9 mouse cellular contexts compared by ENCODE assay signal in genomic region chr3:137340938-137341337, GRCm38 (mm10). TPM values are rescaled to one million over a fixed set of nuclear protein-coding genes. Genes with fewer than 3 reads are reported as not detected.
DNase-seq lines count a peak whose midpoint lies in the region; ATAC-seq and TF ChIP-seq lines count a peak whose summit lies in the region.
"Had no signal": no experiment of that assay in that cellular context is flagged by ENCODE, and none has a peak within 500 bp of the region (broad histone marks: within the 10 kb centered on the region; RNA-seq: fewer than 3 reads in every experiment).

TSS of gene Emcn (plus strand) at chr3:137341067.

- intact Hi-C loops in heart, adult 2 months (cut with DNase I) = loop anchor here (2.0 to 5.0 kb wide), 5 partner anchors 18 to 190 kb away; no protein-coding TSS in a partner anchor

- H3K79me2 ChIP-seq in heart, adult 2 months (replicated peaks; ENCODE audit: control insufficient read depth, insufficient read depth, low read length) = no peaks in the 10 kb centered on the region

- no peak within 1 kb of the TSS for H3K4me3 ChIP-seq in midbrain, embryonic 11.5 days (ENCODE audit: low read depth, low read length)
- H3K4me3 ChIP-seq in midbrain, embryonic 15.5 days = no peak within 1 kb of the TSS
- peak within 1 kb of the TSS; percentile 40 for H3K4me3 ChIP-seq in heart, adult 2 months
- no peak within 1 kb of the TSS for H3K4me3 ChIP-seq in intestine, postnatal 0 days (ENCODE audit: low read depth, low read length)
- no peak within 1 kb of the TSS for H3K4me3 ChIP-seq in neural tube, embryonic 15.5 days (replicated peaks)
- no peak within 1 kb of the TSS for H3K4me3 ChIP-seq in thymus, adult 2 months (ENCODE audit: control insufficient read depth, insufficient read depth, low read length)

- peak; percentile 86 for TF ChIP-seq POLR2A in heart, adult 2 months (IDR thresholded peaks at IDR 0.05; ENCODE audit: insufficient read depth, low read depth, low read length)
- no peak for TF ChIP-seq POLR2A in thymus, adult 2 months (IDR thresholded peaks at IDR 0.05; ENCODE audit: control insufficient read depth, extremely low read depth, insufficient read depth, low read length, poor library complexity)

- no peak within 1 kb of the TSS for H3K9ac ChIP-seq in midbrain, embryonic 11.5 days (ENCODE audit: low read length)
- no peak within 1 kb of the TSS for H3K9ac ChIP-seq in midbrain, embryonic 15.5 days
- H3K9ac ChIP-seq in heart, adult 2 months (ENCODE audit: low read depth, low read length) = peak within 1 kb of the TSS; percentile 61
- H3K9ac ChIP-seq in intestine, postnatal 0 days (ENCODE audit: low read depth, low read length) = no peak within 1 kb of the TSS
- H3K9ac ChIP-seq in neural tube, embryonic 15.5 days (replicated peaks) = no peak within 1 kb of the TSS

- ATAC-seq in midbrain, embryonic 11.5 days (ENCODE audit: low FRiP score) = no peak
- no peak for ATAC-seq in midbrain, embryonic 15.5 days (replicated peaks)
- ATAC-seq in intestine, postnatal 0 days = no peak
- ATAC-seq in neural tube, embryonic 15.5 days (ENCODE audit: low FRiP score) = no peak
- no peak for ATAC-seq in CD4-positive, CD25-positive, alpha-beta regulatory T cell, adult 4 months

- WGBS in midbrain, embryonic 11.5 days = 64% methylated on average over 8 of the region's 8 CpGs
- 71% methylated on average over 8 of the region's 8 CpGs for WGBS in midbrain, embryonic 15.5 days
- WGBS in heart, adult 2 months = 20% methylated on average over 8 of the region's 8 CpGs
- 56% methylated on average over 8 of the region's 8 CpGs for WGBS in intestine, postnatal 0 days
- WGBS in neural tube, embryonic 15.5 days = 65% methylated on average over 8 of the region's 8 CpGs
- WGBS in thymus, adult 2 months = 39% methylated on average over 8 of the region's 8 CpGs

- H3K27me3 ChIP-seq in midbrain, embryonic 11.5 days (ENCODE audit: control insufficient read depth, insufficient read depth, low read length) = no peaks in the 10 kb centered on the region
- H3K27me3 ChIP-seq in midbrain, embryonic 15.5 days (replicated peaks) = no peaks in the 10 kb centered on the region
- no peaks in the 10 kb centered on the region for H3K27me3 ChIP-seq in heart, adult 2 months (ENCODE audit: control insufficient read depth, insufficient read depth, low read length)
- H3K27me3 ChIP-seq in intestine, postnatal 0 days (replicated peaks; ENCODE audit: control insufficient read depth, insufficient read depth, low read length) = no peaks in the 10 kb centered on the region
- no peaks in the 10 kb centered on the region for H3K27me3 ChIP-seq in neural tube, embryonic 15.5 days (replicated peaks)
- no peaks in the 10 kb centered on the region for H3K27me3 ChIP-seq in thymus, adult 2 months (ENCODE audit: control insufficient read depth, insufficient read depth, low read length)

- no peaks in the 10 kb centered on the region for H3K4me1 ChIP-seq in midbrain, embryonic 11.5 days (ENCODE audit: control insufficient read depth, insufficient read depth, low read length)
- H3K4me1 ChIP-seq in midbrain, embryonic 15.5 days = no peaks in the 10 kb centered on the region
- no peaks in the 10 kb centered on the region; the same call in 1 of the 2 replicates for H3K4me1 ChIP-seq in heart, adult 2 months (ENCODE audit: control insufficient read depth, insufficient read depth, low read length)
- no peaks in the 10 kb centered on the region for H3K4me1 ChIP-seq in intestine, postnatal 0 days (replicated peaks; ENCODE audit: control insufficient read depth, insufficient read depth, low read length)
- no peaks in the 10 kb centered on the region for H3K4me1 ChIP-seq in neural tube, embryonic 15.5 days
- no peaks in the 10 kb centered on the region for H3K4me1 ChIP-seq in thymus, adult 2 months (replicated peaks; ENCODE audit: control insufficient read depth, insufficient read depth, low read length)

- TF ChIP-seq CTCF in heart, adult 2 months (IDR thresholded peaks at IDR 0.05) = no peak
- TF ChIP-seq CTCF in intestine, postnatal 0 days (IDR thresholded peaks at IDR 0.05; ENCODE audit: low read depth) = no peak
- TF ChIP-seq CTCF in thymus, adult 2 months (IDR thresholded peaks at IDR 0.05; ENCODE audit: borderline replicate concordance, control insufficient read depth, extremely low read depth, insufficient read depth, low read length, poor library complexity) = no peak

- no peak within 1 kb of the TSS for H3K4me2 ChIP-seq in midbrain, embryonic 11.5 days
- H3K4me2 ChIP-seq in midbrain, embryonic 15.5 days = no peak within 1 kb of the TSS
- no peak within 1 kb of the TSS; the same call in 1 of the 2 replicates for H3K4me2 ChIP-seq in intestine, postnatal 0 days (replicated peaks; ENCODE audit: low read depth)
- H3K4me2 ChIP-seq in neural tube, embryonic 15.5 days = no peak within 1 kb of the TSS

- no peaks in the 10 kb centered on the region for H3K9me3 ChIP-seq in midbrain, embryonic 11.5 days (ENCODE audit: control insufficient read depth, low read length)
- H3K9me3 ChIP-seq in midbrain, embryonic 15.5 days = no peaks in the 10 kb centered on the region
- H3K9me3 ChIP-seq in intestine, postnatal 0 days (ENCODE audit: control insufficient read depth) = no peaks in the 10 kb centered on the region
- H3K9me3 ChIP-seq in neural tube, embryonic 15.5 days (replicated peaks) = no peaks in the 10 kb centered on the region

- no peak for DNase-seq in midbrain, embryonic 11.5 days (ENCODE audit: low spot score, missing footprints)
- DNase-seq in heart, adult 2 months = peak; percentile 48 to 54
- no peak for DNase-seq in thymus, adult 2 months
- DNase-seq in right cerebral cortex, postnatal 25 days = no peak

- H3K27ac ChIP-seq in midbrain, embryonic 11.5 days (ENCODE audit: low read depth, low read length) = no peak within 1 kb of the TSS
- H3K27ac ChIP-seq in midbrain, embryonic 15.5 days = no peak within 1 kb of the TSS
- peak within 1 kb of the TSS; percentile 91 for H3K27ac ChIP-seq in heart, adult 2 months
- H3K27ac ChIP-seq in intestine, postnatal 0 days (ENCODE audit: low read depth, low read length) = no peak within 1 kb of the TSS
- H3K27ac ChIP-seq in neural tube, embryonic 15.5 days (replicated peaks) = no peak within 1 kb of the TSS
- no peak within 1 kb of the TSS for H3K27ac ChIP-seq in thymus, adult 2 months (ENCODE audit: control insufficient read depth, insufficient read depth, low read length)
- H3K27ac ChIP-seq: macrophage had no signal

- H3K36me3 ChIP-seq in midbrain, embryonic 11.5 days (ENCODE audit: control insufficient read depth, insufficient read depth, low read length) = no peaks in the 10 kb centered on the region
- no peaks in the 10 kb centered on the region for H3K36me3 ChIP-seq in midbrain, embryonic 15.5 days (replicated peaks)
- H3K36me3 ChIP-seq in heart, adult 2 months (ENCODE audit: control insufficient read depth, insufficient read depth, low read length) = peaks cover 6% of the 10 kb centered on the region
- H3K36me3 ChIP-seq in intestine, postnatal 0 days (ENCODE audit: control insufficient read depth, insufficient read depth) = no peaks in the 10 kb centered on the region
- no peaks in the 10 kb centered on the region for H3K36me3 ChIP-seq in neural tube, embryonic 15.5 days
- no peaks in the 10 kb centered on the region for H3K36me3 ChIP-seq in thymus, adult 2 months (ENCODE audit: control insufficient read depth, insufficient read depth, low read length)

- TF ChIP-seq EP300 in heart, adult 2 months (IDR thresholded peaks at IDR 0.05; ENCODE audit: insufficient read depth, low read depth, low read length) = 0 out of 2 replicates have a peak, but pooled peaks have one; percentile 42

RNA-seq across cellular contexts. Expression of gene Emcn, which starts in this region (rescaled TPM):
- polyA plus RNA-seq in midbrain, embryonic 11.5 days (2014; fragmentation: Nextera tagmentation; extraction: Ambion mirVana) = 25.4 and 27.5 TPM in 2 replicates
- polyA plus RNA-seq in midbrain, embryonic 15.5 days (2015; fragmentation: Nextera tagmentation; extraction: Ambion mirVana) = 7.5 and 8.7 TPM in 2 replicates
- 10 to 100 TPM; 47.6 to 59.4 TPM for total RNA-seq in heart, adult 2 months (2021)
- polyA plus RNA-seq in heart, adult 2 months (2012; rRNA removed) = 44.1 and 87.6 TPM in 2 replicates
- polyA plus RNA-seq in intestine, postnatal 0 days (2015; fragmentation: Nextera tagmentation; extraction: Ambion mirVana) = 21.4 and 21.5 TPM in 2 replicates
- polyA plus RNA-seq in neural tube, embryonic 15.5 days (2015; fragmentation: Nextera tagmentation; extraction: Ambion mirVana) = 13.9 and 20.7 TPM in 2 replicates
- polyA plus RNA-seq in CD4-positive, CD25-positive, alpha-beta regulatory T cell, adult 4 months (2017; shearing (Covaris generic)) = not detected
- polyA plus RNA-seq in thymus, adult 2 months (2012; rRNA removed) = 2.4 and 4.2 TPM in 2 replicates
- polyA plus RNA-seq: macrophage had no signal

Comparison
In these comparisons a context has a peak if more than half of its experiments do, and no peak if none do; other contexts are left out.
1. DNase-seq: peak in heart, adult 2 months (2 of 2); none in midbrain, embryonic 11.5 days (single experiment), thymus, adult 2 months (single experiment) and right cerebral cortex, postnatal 25 days (single experiment).